Mouse (Mus musculus): ENCODE measurements around the gene Gp9. TPM values are rescaled to one million over a fixed set of nuclear protein-coding genes. Genes with fewer than 3 reads are reported as not detected.

The Gp9 gene
- polyA plus RNA-seq (2016; fragmentation: Nextera tagmentation; extraction: Ambion mirVana), result 2.7 and 3.3 TPM in 2 replicates

GRCm38 (mm10) chr6:87777842-87778241 lies at the start of gene Gp9:
Gp9 (plus strand) TSS chr6:87778072.
- Histone ChIP-seq H3K27ac (no peak within 1 kb of the TSS), H3K4me3 (replicated peaks) (no peak within 1 kb of the TSS), H3K9ac (replicated peaks) (no peak within 1 kb of the TSS), H3K36me3 (no peaks in the 10 kb centered on the region), H3K27me3 (no peaks in the 10 kb centered on the region), H3K4me1 (replicated peaks) (no peaks in the 10 kb centered on the region), H3K9me3 (no peaks in the 10 kb centered on the region), H3K4me2 (no peak within 1 kb of the TSS)
- WGBS, result 76% methylated on average over 2 of the region's 2 CpGs
- ATAC-seq (ENCODE audit: insufficient number of reproducible peaks, insufficient read depth, low FRiP score, low TSS enrichment, low read depth), result no peak

DNA sequence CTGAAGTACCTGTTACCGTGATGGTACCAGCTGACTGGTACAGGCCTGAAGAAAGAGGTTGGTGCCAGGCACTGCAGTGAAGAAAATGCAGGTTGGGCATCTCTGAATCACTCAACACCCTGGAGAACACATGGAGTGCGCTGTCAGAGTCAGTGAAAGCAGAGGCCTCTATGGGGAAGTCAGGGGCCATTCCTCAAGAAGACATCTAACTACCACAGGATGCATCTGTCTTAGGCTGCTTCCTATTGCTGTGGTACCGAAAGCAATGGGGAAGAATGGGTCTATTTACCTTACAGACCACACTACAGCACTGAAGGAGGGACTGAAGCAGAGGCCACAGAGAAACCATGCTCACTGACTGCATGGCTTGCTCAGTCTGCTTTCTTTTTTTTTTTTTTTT lies 49.8 kb upstream of the Gp9 start:
- H3K27ac ChIP-seq, result no peak overlapping the region
- H3K36me3 ChIP-seq, result no peaks in the 10 kb centered on the region
- no peaks in the 10 kb centered on the region for H3K9me3 ChIP-seq
- no peak overlapping the region for H3K9ac ChIP-seq (replicated peaks)
- H3K27me3 ChIP-seq, result peaks cover 55% of the 10 kb centered on the region
- H3K4me1 ChIP-seq (replicated peaks), result peaks cover 27% of the 10 kb centered on the region
- no peak overlapping the region for H3K4me2 ChIP-seq
- no peak for ATAC-seq (ENCODE audit: insufficient number of reproducible peaks, insufficient read depth, low FRiP score, low TSS enrichment, low read depth)
- WGBS, result 72% methylated on average over 3 of the region's 3 CpGs
- H3K4me3 ChIP-seq (replicated peaks), result no peak overlapping the region

DNA sequence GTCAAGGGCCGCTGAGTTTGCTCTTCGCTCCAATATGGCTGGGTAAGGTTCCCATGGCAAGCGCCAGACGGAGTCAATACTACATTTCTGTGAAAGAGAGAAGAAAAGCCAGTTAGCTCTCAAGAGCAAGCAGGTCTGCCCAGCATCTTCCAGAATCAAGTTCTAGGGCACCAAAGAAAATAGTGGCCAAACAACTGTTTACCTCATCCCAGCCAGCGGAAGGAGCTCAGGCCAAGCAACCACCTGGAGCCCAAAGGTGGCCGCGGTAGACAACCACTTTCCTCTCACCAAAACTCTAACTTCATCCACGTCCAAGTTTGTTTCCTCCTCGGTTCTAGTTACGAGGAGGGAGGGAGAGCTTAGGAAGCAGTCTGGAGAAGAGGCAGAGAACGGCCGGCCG lies 47.7 kb upstream of the Gp9 start:
- Histone ChIP-seq H3K4me3 (replicated peaks) (peak overlapping the region; percentile 56), H3K36me3 (no peaks in the 10 kb centered on the region), H3K4me1 (replicated peaks) (peaks cover 24% of the 10 kb centered on the region), H3K9ac (replicated peaks) (peak overlapping the region; percentile 57; the same call in 1 of the 2 replicates), H3K4me2 (peak overlapping the region; percentile 95), H3K27me3 (peaks cover 75% of the 10 kb centered on the region), H3K9me3 (no peaks in the 10 kb centered on the region), H3K27ac (no peak overlapping the region)
- 12% methylated on average over 13 of the region's 13 CpGs for WGBS
- no peak for ATAC-seq (ENCODE audit: insufficient number of reproducible peaks, insufficient read depth, low FRiP score, low TSS enrichment, low read depth)

GRCm38 (mm10) chr6:87730591-87731462 lies 47.0 kb upstream of the Gp9 start, which contains the start of gene Efcc1:
Efcc1 (plus strand) TSS chr6:87730869.
- Histone ChIP-seq H3K4me1 (replicated peaks) (peaks cover 24% of the 10 kb centered on the region), H3K9me3 (no peaks in the 10 kb centered on the region), H3K36me3 (no peaks in the 10 kb centered on the region), H3K27ac (no peak within 1 kb of the TSS), H3K4me3 (replicated peaks) (peak within 1 kb of the TSS; percentile 56), H3K9ac (replicated peaks) (peak within 1 kb of the TSS; percentile 57), H3K27me3 (peaks cover 82% of the 10 kb centered on the region), H3K4me2 (peak within 1 kb of the TSS; percentile 95)
- WGBS, result under 1% methylated on average over 90 of the region's 90 CpGs
- no peak; the same call in 1 of the 2 replicates for ATAC-seq (ENCODE audit: insufficient number of reproducible peaks, insufficient read depth, low FRiP score, low TSS enrichment, low read depth)

DNA sequence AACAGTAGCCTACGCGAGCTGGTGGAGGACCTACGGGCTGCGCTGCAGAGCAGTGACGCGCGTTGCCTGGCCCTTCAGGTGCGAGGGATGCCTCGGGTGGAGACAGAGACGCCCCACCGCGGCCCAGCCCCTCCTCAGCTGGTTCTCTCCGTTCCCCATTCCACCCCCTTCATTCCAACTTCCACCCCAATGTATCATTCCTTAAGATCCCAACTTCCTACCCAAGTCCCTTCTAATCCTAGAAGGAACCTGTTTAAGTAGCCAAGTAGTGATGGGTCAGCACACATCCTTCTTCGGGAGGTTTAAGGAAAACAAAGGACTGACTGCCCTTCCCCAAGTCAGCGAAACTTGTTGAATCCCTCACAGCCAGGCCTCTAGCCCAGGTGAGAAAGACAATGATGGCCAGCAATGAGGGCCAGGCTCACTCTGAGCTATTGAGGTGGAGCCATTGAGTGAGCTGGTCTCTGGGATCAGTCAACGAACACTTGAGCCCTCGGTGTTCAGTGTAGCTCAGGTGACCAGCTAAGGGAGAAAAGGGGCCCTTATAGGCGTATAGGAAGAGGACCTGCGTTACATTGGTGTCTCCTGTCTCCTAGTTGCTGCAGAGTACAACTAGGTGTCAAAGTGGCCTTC lies 46.3 kb upstream of the Gp9 start:
- no peaks in the 10 kb centered on the region for H3K36me3 ChIP-seq
- H3K9ac ChIP-seq (replicated peaks), result peak overlapping the region; percentile 57
- peaks cover 81% of the 10 kb centered on the region for H3K27me3 ChIP-seq
- H3K4me1 ChIP-seq (replicated peaks), result peaks cover 24% of the 10 kb centered on the region
- H3K4me2 ChIP-seq, result peak overlapping the region; percentile 95
- H3K27ac ChIP-seq, result no peak overlapping the region
- peak overlapping the region; percentile 56 for H3K4me3 ChIP-seq (replicated peaks)
- no peak for ATAC-seq (ENCODE audit: insufficient number of reproducible peaks, insufficient read depth, low FRiP score, low TSS enrichment, low read depth)
- no peaks in the 10 kb centered on the region for H3K9me3 ChIP-seq
- WGBS, result 3% methylated on average over 19 of the region's 19 CpGs

DNA sequence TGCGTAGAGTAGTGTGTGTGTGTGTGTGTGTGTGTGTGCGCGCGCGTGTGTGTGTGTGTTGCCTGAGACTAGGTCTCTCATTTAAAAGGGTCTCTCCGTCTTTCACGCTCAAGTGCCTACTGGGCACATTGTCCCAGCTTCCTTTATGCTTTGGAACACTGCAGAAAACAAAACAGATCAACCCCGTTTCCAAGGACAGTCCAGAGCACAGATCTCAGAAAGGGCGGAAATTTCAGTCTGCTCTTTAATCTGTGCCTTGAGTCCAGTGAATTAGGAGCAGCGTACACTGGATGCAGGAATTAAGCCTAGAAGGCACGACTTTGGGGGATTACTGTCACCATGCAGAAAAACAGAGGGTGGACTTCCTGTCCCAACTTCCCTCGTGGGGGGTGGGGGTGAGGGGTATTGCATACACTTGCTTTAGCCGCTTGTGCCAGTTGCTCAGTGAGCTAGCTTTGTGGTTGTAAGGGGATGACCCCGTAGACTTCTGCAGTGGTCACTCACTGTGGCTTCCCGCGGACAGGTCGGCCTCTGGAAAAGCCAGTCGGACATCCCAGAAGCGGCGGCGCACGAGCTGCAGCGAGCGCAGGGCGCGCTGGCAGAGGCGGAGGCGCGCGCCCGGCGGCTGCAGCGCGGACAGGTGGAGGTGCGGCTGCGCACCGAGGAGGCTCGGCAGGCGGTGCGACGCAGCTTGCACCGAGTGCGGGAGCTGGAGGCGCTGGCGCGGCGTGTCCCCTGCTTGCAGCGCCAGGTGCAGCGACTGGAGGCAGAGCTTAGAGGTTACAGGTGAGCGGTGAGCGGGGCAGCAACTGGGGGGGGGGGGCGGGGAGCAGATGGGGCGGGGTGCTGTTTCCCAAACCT lies 45.5 kb upstream of the Gp9 start:
- WGBS, result 2% methylated on average over 50 of the region's 53 CpGs
- Histone ChIP-seq H3K27me3 (peaks cover 81% of the 10 kb centered on the region), H3K9ac (replicated peaks) (no peak overlapping the region), H3K4me1 (replicated peaks) (peaks cover 24% of the 10 kb centered on the region), H3K9me3 (no peaks in the 10 kb centered on the region), H3K4me3 (replicated peaks) (peak overlapping the region; percentile 56), H3K36me3 (no peaks in the 10 kb centered on the region), H3K27ac (no peak overlapping the region), H3K4me2 (peak overlapping the region; percentile 95)
- ATAC-seq (ENCODE audit: insufficient number of reproducible peaks, insufficient read depth, low FRiP score, low TSS enrichment, low read depth), result no peak

DNA sequence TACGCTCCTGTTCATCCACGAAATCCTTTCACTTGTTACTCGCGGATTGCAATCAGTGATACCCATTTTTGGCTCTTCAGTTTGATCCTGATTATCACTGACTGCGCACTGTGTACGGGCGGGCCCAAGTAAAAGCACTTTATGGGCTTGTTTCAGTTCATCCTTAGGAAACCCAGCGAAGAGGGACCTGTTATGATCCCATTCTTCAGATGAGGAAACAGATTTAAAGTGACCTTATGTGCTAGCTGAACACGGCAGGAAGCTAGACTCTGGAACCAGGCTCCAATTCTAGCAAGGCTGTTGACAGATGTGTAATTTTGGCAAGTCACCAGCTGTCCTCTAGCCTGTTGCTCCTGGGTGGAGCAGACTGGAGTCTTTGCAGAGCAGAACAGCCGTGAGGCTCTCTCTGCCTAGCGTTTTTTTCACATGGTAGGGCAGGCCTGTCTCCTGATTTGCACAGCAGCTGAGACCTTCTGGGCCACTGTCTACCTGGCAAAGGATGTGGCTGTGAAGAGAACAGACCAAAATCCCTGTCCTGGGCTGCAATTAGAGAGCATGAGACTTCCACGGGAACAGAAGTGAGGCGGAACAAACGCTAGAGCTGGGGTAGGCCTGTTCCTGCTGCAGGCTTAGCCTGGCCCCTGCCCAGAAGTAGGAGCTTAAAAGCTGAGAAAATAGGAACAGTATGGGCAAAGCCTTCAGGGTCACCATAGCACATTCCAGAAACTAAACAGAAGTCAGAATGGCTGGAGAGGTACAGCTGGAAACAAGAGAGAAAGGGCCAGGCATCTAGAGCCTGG lies 44.5 kb upstream of the Gp9 start:
- peaks cover 74% of the 10 kb centered on the region for H3K27me3 ChIP-seq
- H3K27ac ChIP-seq, result no peak overlapping the region
- 27% methylated on average over 14 of the region's 14 CpGs for WGBS
- no peaks in the 10 kb centered on the region for H3K36me3 ChIP-seq
- peak overlapping the region; percentile 68 for H3K4me2 ChIP-seq
- ATAC-seq (ENCODE audit: insufficient number of reproducible peaks, insufficient read depth, low FRiP score, low TSS enrichment, low read depth), result no peak
- peak overlapping the region; percentile 56 for H3K4me3 ChIP-seq (replicated peaks)
- no peak overlapping the region for H3K9ac ChIP-seq (replicated peaks)
- peaks cover 24% of the 10 kb centered on the region for H3K4me1 ChIP-seq (replicated peaks)
- H3K9me3 ChIP-seq, result no peaks in the 10 kb centered on the region

DNA sequence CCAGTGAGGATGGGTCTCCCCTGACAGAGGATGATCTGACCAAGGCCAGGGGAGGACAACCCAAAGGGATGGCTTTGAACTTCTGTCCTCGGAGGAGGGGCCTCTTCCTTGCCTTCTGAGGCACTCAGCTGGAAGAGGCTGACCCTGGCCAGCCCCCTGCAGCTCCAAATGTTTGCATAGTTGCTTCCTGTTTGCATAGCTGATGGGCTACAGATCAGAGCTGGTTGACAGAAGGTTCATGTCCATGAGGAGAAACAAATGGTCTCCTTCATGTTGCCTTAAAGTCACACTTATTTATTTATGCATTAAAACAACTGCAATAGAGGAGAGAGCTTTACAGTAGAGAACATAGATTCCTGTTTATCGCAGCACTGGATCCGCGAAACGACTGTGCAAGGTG lies 43.7 kb upstream of the Gp9 start:
- Histone ChIP-seq H3K27ac (no peak overlapping the region), H3K9ac (replicated peaks) (no peak overlapping the region), H3K27me3 (peaks cover 69% of the 10 kb centered on the region), H3K4me2 (no peak overlapping the region), H3K36me3 (no peaks in the 10 kb centered on the region), H3K4me1 (replicated peaks) (peaks cover 24% of the 10 kb centered on the region), H3K9me3 (no peaks in the 10 kb centered on the region), H3K4me3 (replicated peaks) (no peak overlapping the region)
- no peak for ATAC-seq (ENCODE audit: insufficient number of reproducible peaks, insufficient read depth, low FRiP score, low TSS enrichment, low read depth)
- 70% methylated on average over 5 of the region's 5 CpGs for WGBS

GRCm38 (mm10) chr6:87736923-87737322 lies 40.9 kb upstream of the Gp9 start:
- no peak for ATAC-seq (ENCODE audit: insufficient number of reproducible peaks, insufficient read depth, low FRiP score, low TSS enrichment, low read depth)
- no peak overlapping the region for H3K27ac ChIP-seq
- H3K9ac ChIP-seq (replicated peaks), result no peak overlapping the region
- WGBS, result 85% methylated on average over 4 of the region's 4 CpGs
- H3K36me3 ChIP-seq, result no peaks in the 10 kb centered on the region
- H3K27me3 ChIP-seq, result peaks cover 41% of the 10 kb centered on the region
- H3K4me3 ChIP-seq (replicated peaks), result no peak overlapping the region
- H3K9me3 ChIP-seq, result no peaks in the 10 kb centered on the region
- H3K4me1 ChIP-seq (replicated peaks), result peaks cover 12% of the 10 kb centered on the region
- H3K4me2 ChIP-seq, result no peak overlapping the region

- no peak overlapping the region for H3K4me2 ChIP-seq
- no peaks in the 10 kb centered on the region for H3K36me3 ChIP-seq
- H3K9ac ChIP-seq (replicated peaks), result 0 out of 2 replicates have a peak overlapping the region, but pooled peaks have one; percentile 23
- no peak overlapping the region for H3K4me3 ChIP-seq (replicated peaks)
- peaks cover 29% of the 10 kb centered on the region for H3K27me3 ChIP-seq
- H3K27ac ChIP-seq, result no peak overlapping the region
- ATAC-seq (ENCODE audit: insufficient number of reproducible peaks, insufficient read depth, low FRiP score, low TSS enrichment, low read depth), result no peak
- peaks cover under 1% of the 10 kb centered on the region; the same call in 1 of the 2 replicates for H3K4me1 ChIP-seq (replicated peaks)
- no peaks in the 10 kb centered on the region for H3K9me3 ChIP-seq
- 56% methylated on average over 4 of the region's 4 CpGs for WGBS
Observed at GRCm38 (mm10) chr6:87737921-87738626, 39.8 kb upstream of the Gp9 start.
